Mouse (Mus musculus) retina, adult 2 months (tissue): ENCODE measurements around the gene Mapk8ip2.

Source experiments
- DNase-seq: peaks from one replicate; pipeline ENCODE4 v3.0.0-alpha.2; 2012; ENCODE audit warnings: low read depth, low spot score

The Mapk8ip2 gene

DNA sequence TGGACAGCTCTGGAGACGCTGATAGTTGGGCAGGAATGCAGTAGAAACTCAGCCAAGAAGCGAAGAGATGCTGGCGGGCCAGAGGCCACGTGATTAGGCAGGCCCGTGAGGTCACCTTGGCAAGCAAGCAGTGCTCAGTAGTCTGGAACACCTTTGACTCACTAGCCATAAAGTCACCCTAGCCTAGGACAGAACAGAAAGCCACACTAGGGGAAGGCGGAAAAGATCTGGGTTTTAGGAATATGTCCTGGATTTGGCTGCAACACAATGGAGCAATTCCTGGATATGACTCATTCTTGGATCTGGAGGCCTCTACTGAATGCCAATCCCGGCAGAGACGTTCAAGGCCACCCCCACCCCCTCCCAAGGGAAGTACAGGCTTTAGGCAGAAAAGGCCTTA, 26.9 kb downstream of the Mapk8ip2 start:
- no peak for DNase-seq

DNA sequence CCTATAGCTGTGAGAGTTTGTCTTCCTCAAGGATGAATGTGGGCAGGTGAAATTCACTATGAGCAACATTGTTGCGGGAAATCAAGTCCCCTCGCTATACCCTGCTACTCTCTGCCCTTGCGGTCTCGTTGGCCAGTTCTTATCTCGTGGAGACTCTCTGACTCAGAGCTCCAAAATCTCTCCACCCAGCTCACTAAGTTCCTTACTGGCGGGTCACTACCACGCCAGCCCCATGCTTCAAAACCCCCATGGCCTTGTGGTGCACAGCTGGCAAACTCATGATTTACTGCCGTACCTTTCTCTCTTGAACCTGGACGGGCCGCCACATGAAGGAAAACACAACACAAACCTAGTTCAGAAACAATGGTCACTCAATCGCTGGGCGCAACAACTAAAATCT, 34.5 kb downstream of the Mapk8ip2 start:
- no peak for DNase-seq

DNA sequence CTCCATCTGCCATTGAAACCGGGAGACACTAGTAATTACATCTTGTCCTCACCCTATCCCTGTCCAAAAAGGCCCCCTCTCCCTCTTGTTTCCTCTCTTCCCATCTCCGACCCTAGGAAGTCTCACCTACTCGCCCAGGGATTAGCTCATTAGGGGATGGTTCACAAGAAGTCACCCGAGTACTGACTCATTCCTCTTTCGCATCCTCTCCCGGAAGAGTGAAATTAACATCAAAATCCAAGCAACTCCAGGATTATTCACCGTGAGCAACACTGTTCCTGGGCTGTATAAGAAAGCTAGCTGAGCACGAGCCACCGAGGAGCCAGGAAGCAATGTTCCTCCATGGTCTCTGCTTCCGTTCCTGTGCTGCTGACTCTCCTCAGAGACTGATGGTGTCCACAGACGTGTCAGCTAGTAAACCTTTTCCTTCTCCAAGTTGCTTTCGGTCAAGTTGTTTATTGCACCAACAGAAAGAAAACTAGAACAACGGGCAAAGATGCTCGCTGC, 35.0 kb downstream of the Mapk8ip2 start:
- no peak for DNase-seq

DNA sequence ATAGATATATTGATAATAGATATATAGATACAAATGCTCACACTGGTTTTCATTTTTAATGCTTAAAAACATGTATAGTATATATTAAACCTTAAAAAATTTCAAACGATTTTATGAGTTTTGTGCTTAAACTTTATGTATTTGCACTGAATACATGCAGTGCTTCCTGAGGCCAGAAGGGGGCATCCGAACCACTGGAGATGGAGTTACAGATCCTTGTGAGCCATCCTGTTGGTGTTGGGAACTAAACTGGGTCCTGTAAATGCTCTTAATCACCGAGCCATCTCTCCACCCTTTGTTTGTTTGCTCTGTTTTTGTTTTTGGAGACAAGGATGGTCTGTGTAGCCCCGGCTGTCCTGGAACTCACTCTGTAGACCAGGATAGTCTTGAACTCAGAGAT, 41.3 kb downstream of the Mapk8ip2 start:
- no peak for DNase-seq

DNA sequence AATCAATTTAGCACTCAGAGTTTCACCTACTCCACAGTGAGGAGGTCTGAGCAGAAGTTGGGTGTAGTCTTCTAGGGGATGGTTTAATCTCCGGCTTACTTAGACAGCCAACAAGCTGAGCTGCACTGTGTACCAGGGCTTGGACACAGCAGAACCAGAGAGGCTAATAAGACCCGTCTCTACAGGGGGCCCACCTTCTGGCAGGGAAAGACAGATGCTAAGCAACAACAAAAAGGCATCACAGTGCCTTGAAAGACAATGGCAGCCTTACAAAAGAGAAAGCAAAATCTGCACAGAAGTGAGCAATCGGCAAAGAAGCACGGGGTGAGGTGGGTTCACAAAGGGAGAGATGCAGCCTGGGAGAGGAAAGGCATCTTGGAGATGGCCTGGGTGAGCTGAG, 42.4 kb downstream of the Mapk8ip2 start:
- DNase-seq, result no peak

DNA sequence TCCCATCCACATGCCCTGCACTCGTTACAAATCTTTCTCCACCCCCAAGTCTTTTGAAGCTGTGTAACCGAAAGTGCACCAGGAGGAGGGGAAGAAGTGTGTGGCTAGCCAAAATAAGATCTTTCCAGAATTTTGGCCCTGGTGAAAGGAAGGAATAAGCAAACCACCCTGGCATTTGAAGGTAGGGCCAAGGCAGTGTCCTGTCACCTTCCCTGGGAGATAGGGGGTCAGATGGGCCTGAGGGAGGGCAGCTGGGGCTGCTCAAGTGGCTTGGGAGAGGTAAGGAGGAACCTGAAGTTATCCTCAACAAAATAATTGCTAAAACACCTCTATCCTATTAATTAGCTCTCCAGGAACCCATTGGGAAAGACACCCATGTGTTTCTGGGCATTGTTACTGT, 43.1 kb downstream of the Mapk8ip2 start:
- no peak for DNase-seq

DNA sequence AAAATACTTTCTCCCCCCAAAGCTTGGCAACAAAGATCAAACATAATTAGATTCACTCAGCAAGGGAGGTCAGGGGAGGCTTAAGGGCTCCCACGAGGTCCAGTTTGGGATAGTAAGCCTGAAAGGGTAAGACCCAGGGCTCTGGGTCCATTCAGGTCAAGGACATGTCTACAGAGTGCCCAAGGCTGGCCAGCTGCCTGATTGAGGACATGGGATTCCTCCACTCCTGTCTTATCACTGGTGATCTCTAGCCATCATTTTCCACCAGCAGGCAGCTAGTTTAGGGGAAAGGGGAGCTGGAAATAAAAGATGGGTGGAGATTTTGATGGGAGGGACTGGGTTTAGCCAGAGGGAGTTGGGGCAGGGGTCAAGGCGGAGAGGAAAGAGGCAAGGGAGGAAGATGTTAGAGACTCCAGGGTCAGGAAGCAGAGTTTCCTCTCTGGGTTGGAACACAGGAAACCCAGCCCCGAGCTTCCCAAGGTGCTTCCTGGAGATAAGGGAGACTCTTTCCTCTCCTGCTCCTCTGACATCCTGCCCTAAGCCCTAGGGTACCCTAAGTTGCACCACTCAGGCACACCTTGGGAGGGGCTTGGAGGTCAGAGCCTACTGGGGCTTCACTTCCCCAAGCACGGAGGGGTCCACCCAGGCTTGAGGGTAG, 43.8 kb downstream of the Mapk8ip2 start:
- DNase-seq, result no peak

DNA sequence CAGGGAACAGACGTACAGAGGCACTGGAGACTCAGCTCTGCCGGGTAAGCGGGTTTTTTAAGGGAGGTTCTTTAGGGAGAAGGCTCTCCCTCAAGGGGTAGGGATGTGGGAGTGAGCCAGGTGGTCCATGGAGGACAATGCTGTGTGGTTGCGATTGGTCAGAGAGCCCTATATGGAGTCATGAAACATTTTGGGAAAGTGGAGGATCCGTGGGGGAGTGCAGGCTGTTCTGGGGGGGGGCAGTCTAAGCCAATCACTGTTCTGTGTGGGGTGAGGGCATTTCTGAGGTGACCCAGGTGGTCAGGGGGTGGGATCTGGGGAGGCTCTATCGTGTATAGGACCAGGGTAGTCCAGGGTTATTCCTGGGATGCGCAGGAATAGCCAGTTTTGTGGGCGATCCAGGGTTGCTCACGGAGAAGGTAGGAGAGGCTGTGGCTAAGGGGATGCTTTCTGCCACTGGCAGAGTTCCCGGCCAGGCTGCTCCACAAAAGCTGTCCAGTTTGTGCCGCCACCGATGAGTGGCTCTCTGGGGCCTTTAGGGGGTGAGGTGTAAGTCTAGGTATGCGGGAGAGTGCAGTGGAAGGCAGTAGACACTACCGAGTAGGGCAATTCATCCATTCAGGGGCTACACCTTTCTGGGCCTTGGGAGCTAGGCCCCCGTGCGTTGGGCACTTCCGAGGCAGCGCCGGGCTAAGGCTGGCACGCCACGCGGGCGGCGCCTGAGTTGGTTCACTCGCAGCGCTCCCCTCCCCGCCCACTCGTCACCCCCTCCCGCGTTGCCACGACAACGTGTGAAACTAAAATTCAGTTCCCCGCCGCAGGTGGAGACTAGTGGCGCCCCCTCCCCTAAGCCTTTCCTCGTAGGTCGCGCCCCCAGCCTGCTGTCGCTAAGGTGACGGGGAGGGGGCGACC, 44.6 kb downstream of the Mapk8ip2 start:
- DNase-seq, result no peak

DNA sequence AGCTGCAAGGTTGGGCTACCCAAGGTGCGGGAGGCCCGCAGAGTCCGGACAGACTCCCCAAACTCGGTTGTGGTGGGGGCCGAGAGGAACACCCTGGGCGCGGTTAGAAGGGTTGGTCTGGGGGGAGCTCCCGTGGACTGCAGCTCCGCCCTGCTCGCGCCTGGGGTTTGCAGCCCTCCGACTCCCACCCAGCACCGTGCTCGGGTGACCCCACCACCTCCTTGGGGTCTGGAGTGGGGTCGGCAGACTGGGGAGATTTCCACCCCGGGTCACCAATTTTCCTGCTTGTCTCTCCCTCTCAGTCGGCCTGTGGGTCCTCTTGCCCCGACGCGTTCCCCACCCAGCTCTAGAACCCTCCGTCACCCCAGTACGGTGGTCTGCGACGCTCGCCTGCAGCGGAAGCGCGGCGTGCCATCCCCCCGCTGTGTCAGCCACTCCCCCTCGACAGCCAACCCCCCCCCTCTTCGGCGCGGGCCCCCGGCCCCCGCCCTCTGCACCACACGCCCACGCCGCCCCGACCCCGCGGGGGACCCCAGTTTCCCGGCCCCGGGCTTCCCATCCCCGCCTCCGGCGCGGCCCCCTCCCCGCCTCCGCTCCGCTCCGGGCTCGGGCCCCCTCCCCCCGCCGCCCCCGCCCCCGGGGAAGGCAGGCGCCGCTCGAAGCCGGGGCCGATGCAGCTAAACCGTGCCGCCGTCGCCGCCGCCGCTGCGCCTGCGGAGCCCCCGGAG, 45.4 kb downstream of the Mapk8ip2 start, which contains the start of gene Shank3:
TSS of gene Shank3 (plus strand) at position 663 of the 728 bp plus-strand sequence.
- DNase-seq, result no peak

DNA sequence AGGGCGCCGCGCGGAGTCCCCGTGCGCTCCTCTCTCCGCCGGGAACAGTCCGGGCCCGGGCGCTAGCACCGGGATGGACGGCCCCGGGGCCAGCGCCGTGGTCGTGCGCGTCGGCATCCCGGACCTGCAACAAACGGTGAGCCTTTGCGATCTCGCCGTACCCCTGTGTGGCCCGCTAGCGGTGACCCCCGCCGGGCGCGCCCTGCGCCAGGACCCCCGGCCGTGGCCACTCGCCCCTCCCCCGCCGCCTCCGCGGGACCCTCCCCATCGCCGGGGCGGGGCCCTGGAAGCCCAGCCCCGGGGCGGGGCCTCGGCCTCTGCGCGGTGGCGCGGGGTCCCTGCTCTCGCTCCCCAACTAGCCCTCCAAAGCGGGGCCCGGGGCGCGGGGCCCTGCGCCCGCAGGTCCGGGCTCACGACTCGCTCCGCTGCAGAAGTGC, 46.1 kb downstream of the Mapk8ip2 start:
- DNase-seq, result no peak

DNA sequence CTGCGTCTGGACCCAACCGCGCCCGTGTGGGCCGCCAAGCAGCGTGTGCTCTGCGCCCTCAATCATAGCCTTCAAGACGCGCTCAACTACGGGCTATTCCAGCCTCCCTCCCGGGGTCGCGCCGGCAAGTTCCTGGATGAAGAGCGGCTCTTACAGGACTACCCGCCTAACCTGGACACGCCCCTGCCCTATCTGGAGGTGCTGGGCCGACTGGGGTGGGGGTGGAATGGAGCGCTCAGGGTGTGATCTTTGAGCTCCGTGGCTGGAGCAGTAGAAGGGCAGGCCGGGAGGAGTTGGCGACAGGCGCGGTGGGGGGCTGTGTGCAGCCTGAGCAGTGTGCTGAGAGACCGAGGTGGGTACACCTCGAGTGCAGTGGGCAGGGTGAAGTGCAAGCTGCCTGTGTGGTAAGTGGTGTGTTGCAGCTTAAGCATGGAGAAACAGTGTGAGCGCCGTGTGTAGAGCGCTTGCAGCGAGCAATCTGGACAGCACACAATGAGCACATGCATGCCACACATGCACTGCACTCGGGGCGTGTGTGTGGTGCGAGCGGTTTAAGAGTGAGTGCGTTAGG, 46.6 kb downstream of the Mapk8ip2 start:
- DNase-seq, result no peak

DNA sequence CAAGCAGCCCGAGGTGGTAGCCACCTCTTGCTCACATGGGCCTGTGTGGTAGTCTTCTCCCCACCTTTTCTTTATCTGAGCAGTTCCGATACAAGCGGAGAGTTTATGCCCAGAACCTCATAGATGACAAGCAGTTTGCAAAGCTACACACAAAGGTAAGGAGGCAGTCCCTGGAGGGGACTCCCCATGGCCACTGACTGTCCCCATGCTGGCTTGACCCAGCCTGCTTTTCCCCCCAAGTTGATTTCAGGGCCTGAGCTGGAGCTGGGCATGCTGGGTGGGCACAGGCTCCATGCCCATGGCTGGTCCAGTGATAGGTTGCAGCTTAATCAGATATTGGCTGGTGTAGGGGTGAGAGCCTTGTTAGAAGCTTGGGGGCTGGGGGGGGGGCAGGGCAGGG, 47.6 kb downstream of the Mapk8ip2 start:
- DNase-seq, result no peak

DNA sequence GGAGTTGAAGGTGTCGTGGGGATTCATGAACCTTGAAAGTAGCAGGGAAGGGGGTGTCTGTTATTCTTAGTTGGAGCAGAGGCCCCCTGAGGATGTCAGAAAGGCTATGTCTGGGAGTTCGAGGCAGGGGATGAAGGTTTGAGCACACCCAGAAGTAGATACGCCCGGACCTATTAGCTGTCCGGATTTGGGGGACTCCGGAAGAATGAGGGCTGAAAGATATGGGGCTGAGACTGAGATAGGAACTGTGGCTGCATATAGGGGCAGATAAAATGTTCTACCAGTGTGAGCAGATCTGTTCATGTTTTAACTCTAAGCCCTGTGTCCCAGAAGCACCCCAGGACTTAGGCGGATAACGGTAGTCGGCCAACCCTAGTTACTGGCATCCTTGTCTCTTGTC, 51.1 kb downstream of the Mapk8ip2 start:
- no peak for DNase-seq

DNA sequence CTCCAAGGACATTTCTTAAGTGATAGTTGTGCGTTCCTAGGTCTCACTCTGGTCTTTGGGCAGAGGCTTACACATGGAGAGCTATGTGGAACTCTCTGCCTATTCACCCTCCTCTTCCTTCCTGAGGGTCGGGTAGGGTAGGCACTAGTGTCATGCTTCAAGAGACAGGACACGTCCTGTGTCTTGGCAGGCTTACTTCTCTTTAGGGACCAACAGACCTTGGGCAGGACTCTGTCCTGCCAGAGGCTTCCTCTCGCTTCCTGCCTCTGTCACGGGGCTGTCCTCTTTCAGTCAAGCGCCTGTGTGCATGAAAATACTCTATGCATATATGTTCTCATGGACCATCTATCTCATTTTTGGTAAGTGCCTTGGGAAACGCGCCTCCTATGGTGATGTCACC, 54.0 kb downstream of the Mapk8ip2 start:
- DNase-seq, result no peak

DNA sequence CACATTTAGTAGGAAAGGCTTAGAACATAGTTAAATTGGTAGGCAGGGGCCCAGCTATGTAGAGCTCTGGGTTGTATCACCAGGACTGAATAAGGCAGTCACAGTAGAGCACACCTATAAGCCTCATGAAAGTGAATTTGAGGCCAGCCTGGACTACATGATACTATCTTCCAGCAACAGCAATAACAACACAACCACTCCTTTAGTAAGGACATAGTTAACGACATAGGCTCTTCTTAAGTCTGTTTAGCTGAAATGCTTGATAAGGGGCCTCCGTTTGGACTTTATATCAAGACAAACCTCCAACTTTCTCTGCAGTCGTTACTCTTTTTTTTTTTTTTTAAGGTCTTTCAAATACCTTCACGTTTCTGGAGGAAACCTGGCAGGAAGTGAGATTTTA, 59.0 kb downstream of the Mapk8ip2 start:
- DNase-seq, result no peak
